Mouse (Mus musculus) myocyte (in vitro differentiated cells): ENCODE results near the gene Gm20388. TPM values are rescaled to one million over a fixed set of nuclear protein-coding genes. Genes with fewer than 3 reads are reported as not detected.

Source experiments
- H3K27me3 ChIP-seq: one replicate; pipeline ENCODE4 v1.6.1; 2011; ENCODE audit not compliant: control insufficient read depth, insufficient read depth, insufficient read length
- H3K36me3 ChIP-seq: one replicate; pipeline ENCODE4 v1.6.1; 2011; ENCODE audit not compliant: control insufficient read depth, insufficient read depth
- H3K4me2 ChIP-seq: one replicate; pipeline ENCODE4 v1.6.1; 2011; ENCODE audit warnings: low read depth, control low read depth
- H3K4me3 ChIP-seq: one replicate; pipeline ENCODE4 v1.5.1; 2011; ENCODE audit warnings: mild to moderate bottlenecking, control low read depth, moderate library complexity
- H3K79me2 ChIP-seq: one replicate; pipeline ENCODE4 v1.6.1; 2011; ENCODE audit not compliant: control insufficient read depth, insufficient read depth
- H3ac ChIP-seq: one replicate; pipeline ENCODE4 v1.6.1; 2011; ENCODE audit not compliant: control insufficient read depth, insufficient read length
- CEBPB ChIP-seq: IDR thresholded peaks from 2 replicates; pipeline ENCODE4 v1.6.1; 2011; ENCODE audit warnings: mild to moderate bottlenecking, moderate library complexity; ENCODE audit not compliant: poor library complexity, insufficient read depth, severe bottlenecking
- E2F4 ChIP-seq: IDR thresholded peaks from one replicate; pipeline ENCODE4 v1.6.1; 2011; ENCODE audit warnings: mild to moderate bottlenecking, control low read depth, moderate library complexity; ENCODE audit not compliant: insufficient read depth
- MAX ChIP-seq: IDR thresholded peaks from one replicate; pipeline ENCODE4 v1.6.1; 2011; ENCODE audit warnings: low read depth, mild to moderate bottlenecking, control low read depth
- MYOD1 ChIP-seq, 3 experiments: IDR thresholded peaks; one replicate each; pipeline ENCODE4 v1.6.1; 2011; ENCODE audit warnings: control low read depth in 2 of 3, low read depth in 2 of 3, mild to moderate bottlenecking in 2 of 3, moderate library complexity in 1 of 3; ENCODE audit not compliant: insufficient read length in 2 of 3, control insufficient read depth in 1 of 3
- MYOG ChIP-seq, 3 experiments: IDR thresholded peaks; one replicate each; pipeline ENCODE4 v1.6.1; 2011; ENCODE audit warnings: control low read depth in 2 of 3, low read depth in 2 of 3, mild to moderate bottlenecking in 2 of 3; ENCODE audit not compliant: insufficient read length in 2 of 3, control insufficient read depth in 1 of 3, insufficient read depth in 1 of 3
- POLR2A ChIP-seq: IDR thresholded peaks from one replicate; pipeline ENCODE4 v1.6.1; 2011; ENCODE audit warnings: low read depth, mild to moderate bottlenecking, control low read depth, moderate library complexity; ENCODE audit not compliant: insufficient read length
- POLR2AphosphoS2 ChIP-seq: IDR thresholded peaks from one replicate; pipeline ENCODE4 v1.6.1; 2011; ENCODE audit warnings: low read depth, control low read depth; ENCODE audit not compliant: insufficient read length
- REST ChIP-seq: IDR thresholded peaks from one replicate; pipeline ENCODE4 v1.6.1; 2011; ENCODE audit warnings: mild to moderate bottlenecking, control low read depth, moderate library complexity; ENCODE audit not compliant: insufficient read depth, insufficient read length
- SRF ChIP-seq: IDR thresholded peaks from one replicate; pipeline ENCODE4 v1.6.1; 2011; ENCODE audit warnings: low read depth; ENCODE audit not compliant: control insufficient read depth, insufficient read length
- TCF12 ChIP-seq: IDR thresholded peaks from one replicate; pipeline ENCODE4 v1.6.1; 2011; ENCODE audit warnings: mild to moderate bottlenecking, control low read depth; ENCODE audit not compliant: poor library complexity, insufficient read depth, severe bottlenecking
- TCF3 ChIP-seq: IDR thresholded peaks from one replicate; pipeline ENCODE4 v1.6.1; 2011; ENCODE audit warnings: low read depth, control low read depth; ENCODE audit not compliant: insufficient read length
- USF1 ChIP-seq: IDR thresholded peaks from one replicate; pipeline ENCODE4 v1.6.1; 2011; ENCODE audit warnings: low read depth, mild to moderate bottlenecking, control low read depth, moderate library complexity
- polyA plus RNA-seq: library from polyadenylated mRNA; unstranded; fragments of >200 nt; fragmentation: generic; extraction: Trizol; gene quantifications from one replicate; pipeline ENCODE4 v1.2.1, GENCODE M21; 2012; ENCODE audit warnings: missing spikeins

The Gm20388 gene
- polyA plus RNA-seq, 1 experiment = 15.3 TPM

DNA sequence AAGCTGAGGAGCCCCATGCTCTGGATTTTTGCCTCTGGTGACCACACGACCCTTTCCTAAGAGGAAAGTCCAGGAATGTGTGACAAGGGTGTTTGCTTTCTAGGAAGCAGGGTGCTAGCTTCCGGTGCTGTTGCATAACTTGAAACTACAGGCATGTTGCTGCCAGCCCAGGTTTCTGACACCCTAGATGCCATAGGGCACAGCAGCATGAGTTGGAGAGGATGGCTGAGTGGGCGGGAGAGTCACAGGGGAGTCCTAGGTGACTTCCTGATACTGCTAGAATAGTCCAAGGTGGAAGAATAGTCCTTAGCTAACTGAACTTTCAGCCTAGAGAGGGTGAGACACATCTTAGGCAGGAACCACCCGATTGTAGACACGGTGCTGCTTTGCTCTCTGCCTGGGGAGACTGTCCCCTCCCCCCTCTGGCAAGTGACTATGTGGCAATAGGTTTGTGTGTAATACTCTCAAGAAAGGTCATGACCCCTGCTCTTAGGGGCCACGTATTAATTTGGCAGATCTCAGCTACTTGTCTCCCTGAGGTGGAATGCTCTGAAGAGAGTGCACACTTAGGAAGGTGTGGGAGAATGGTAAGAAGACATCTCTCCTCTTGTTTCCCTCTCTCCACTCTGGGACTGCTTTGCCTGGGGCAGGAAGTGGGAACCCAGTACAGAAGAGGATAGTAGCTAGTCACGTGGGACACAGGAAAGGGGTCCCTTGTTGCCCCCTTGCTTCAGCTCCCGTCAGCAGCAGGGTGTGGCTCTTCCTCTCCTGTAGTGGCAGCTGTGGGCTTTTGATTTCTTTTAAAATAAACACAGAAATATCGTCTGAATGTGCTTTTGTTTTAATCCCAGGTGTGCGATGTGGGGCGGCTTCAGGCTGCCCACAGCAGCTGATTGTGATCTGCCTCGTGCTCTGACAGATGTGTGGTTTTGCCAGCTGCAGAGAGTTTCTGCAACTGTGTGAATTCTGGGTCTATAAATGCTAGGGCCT lies 2553.3 kb downstream of the Gm20388 start:
- Histone ChIP-seq H3K4me2 (no peak overlapping the region), H3ac (no peak overlapping the region), H3K79me2 (no peaks in the 10 kb centered on the region), H3K36me3 (peaks cover 5% of the 10 kb centered on the region), H3K4me3 (no peak overlapping the region), H3K27me3 (no peaks in the 10 kb centered on the region)
- no peak for TF ChIP-seq POLR2AphosphoS2
- no peak for TF ChIP-seq E2F4
- TF ChIP-seq MYOG (IDR thresholded peaks at IDR 0.05; ENCODE audit: control insufficient read depth in 1 of 3, insufficient read depth in 1 of 3, insufficient read length in 2 of 3, low read depth in 2 of 3) = no peak
- no peak for TF ChIP-seq SRF
- TF ChIP-seq MAX = no peak
- TF ChIP-seq TCF3 = no peak
- no peak for TF ChIP-seq MYOD1 (IDR thresholded peaks at IDR 0.05; ENCODE audit: control insufficient read depth in 1 of 3, insufficient read length in 2 of 3, low read depth in 2 of 3)
- no peak for TF ChIP-seq POLR2A

- no peaks in the 10 kb centered on the region for H3K27me3 ChIP-seq
- no peak overlapping the region for H3ac ChIP-seq
- no peak overlapping the region for H3K4me3 ChIP-seq
- peaks cover 9% of the 10 kb centered on the region for H3K36me3 ChIP-seq
- TF ChIP-seq POLR2AphosphoS2 (peak; percentile 17), CEBPB (no peak)
- H3K4me2 ChIP-seq = no peak overlapping the region
- no peaks in the 10 kb centered on the region for H3K79me2 ChIP-seq
These were observed 2554.3 kb downstream of the Gm20388 start for GRCm38 (mm10) chr8:122464985-122465384.

DNA sequence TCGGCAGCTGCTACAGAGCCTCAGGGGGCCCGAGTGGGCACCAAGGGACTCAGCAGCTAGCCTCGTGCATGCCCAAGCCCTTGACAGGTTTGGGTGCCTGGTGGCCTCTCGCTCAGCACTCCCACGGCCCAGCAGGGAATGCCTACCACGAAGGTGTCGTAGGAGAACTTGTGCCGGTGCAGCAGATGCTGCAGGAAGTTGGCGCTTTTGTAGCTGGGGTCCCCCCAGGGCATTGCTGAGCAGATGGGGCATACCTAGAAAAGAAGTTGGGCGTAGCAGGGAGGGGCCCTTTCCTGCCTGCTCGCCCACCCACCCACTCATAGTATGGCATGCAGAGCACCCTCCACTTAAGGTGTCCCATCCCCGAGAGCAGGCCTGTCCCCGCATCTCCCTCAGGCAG lies 2557.2 kb downstream of the Gm20388 start:
- no peak for TF ChIP-seq REST
- TF ChIP-seq POLR2A = no peak
- no peak for TF ChIP-seq E2F4
- TF ChIP-seq MAX = no peak
- TF ChIP-seq TCF12 = no peak
- TF ChIP-seq POLR2AphosphoS2 = no peak
- TF ChIP-seq TCF3 = no peak
- TF ChIP-seq MYOG (IDR thresholded peaks at IDR 0.05; ENCODE audit: control insufficient read depth in 1 of 3, insufficient read depth in 1 of 3, insufficient read length in 2 of 3, low read depth in 2 of 3) = no peak
- no peak for TF ChIP-seq USF1
- no peak for TF ChIP-seq MYOD1 (IDR thresholded peaks at IDR 0.05; ENCODE audit: control insufficient read depth in 1 of 3, insufficient read length in 2 of 3, low read depth in 2 of 3)
- TF ChIP-seq SRF = no peak
- H3K4me2 ChIP-seq = no peak overlapping the region
- no peak overlapping the region for H3K4me3 ChIP-seq
- H3K36me3 ChIP-seq = peaks cover 9% of the 10 kb centered on the region
- H3K27me3 ChIP-seq = no peaks in the 10 kb centered on the region
- H3ac ChIP-seq = no peak overlapping the region
- H3K79me2 ChIP-seq = no peaks in the 10 kb centered on the region

DNA sequence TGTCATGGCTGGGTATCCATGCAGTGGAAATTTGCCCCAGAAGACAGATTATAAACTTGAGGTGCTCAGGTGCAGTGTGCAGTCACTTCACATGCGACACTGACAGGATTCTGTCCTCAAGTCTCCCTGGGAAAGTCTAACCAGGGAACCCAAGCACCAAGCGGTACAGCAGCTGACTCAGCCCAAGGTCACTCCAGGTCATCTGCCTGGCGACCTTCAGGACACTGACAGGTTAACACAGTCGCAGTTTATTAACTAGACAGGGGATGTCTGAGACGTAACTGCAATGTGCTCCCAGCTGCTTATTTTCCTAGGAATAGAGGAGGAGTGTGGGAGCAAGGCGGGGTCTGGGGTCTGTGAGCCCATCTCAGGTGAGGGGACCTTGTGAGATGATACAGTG lies 2558.8 kb downstream of the Gm20388 start:
- no peaks in the 10 kb centered on the region for H3K27me3 ChIP-seq
- no peak overlapping the region for H3ac ChIP-seq
- no peak overlapping the region for H3K4me3 ChIP-seq
- H3K36me3 ChIP-seq = peaks cover 14% of the 10 kb centered on the region
- no peak for TF ChIP-seq E2F4
- TF ChIP-seq SRF = no peak
- no peak for TF ChIP-seq TCF12
- TF ChIP-seq MYOD1 (IDR thresholded peaks at IDR 0.05; ENCODE audit: control insufficient read depth in 1 of 3, insufficient read length in 2 of 3, low read depth in 2 of 3) = no peak
- TF ChIP-seq REST = no peak
- TF ChIP-seq TCF3 = no peak
- TF ChIP-seq POLR2AphosphoS2 = no peak
- no peak for TF ChIP-seq USF1
- no peak for TF ChIP-seq MAX
- TF ChIP-seq MYOG (IDR thresholded peaks at IDR 0.05; ENCODE audit: control insufficient read depth in 1 of 3, insufficient read depth in 1 of 3, insufficient read length in 2 of 3, low read depth in 2 of 3) = no peak
- TF ChIP-seq CEBPB = no peak
- TF ChIP-seq POLR2A = no peak
- H3K79me2 ChIP-seq = peaks cover 5% of the 10 kb centered on the region
- no peak overlapping the region for H3K4me2 ChIP-seq

GRCm38 (mm10) chr8:122469965-122470364 lies 2559.3 kb downstream of the Gm20388 start:
- H3K4me2 ChIP-seq = no peak overlapping the region
- no peaks in the 10 kb centered on the region for H3K27me3 ChIP-seq
- peaks cover 11% of the 10 kb centered on the region for H3K79me2 ChIP-seq
- H3K4me3 ChIP-seq = no peak overlapping the region
- H3ac ChIP-seq = no peak overlapping the region
- peaks cover 14% of the 10 kb centered on the region for H3K36me3 ChIP-seq
- TF ChIP-seq MAX (no peak), POLR2AphosphoS2 (no peak), POLR2A (no peak), REST (no peak), MYOD1 (IDR thresholded peaks at IDR 0.05; ENCODE audit: control insufficient read depth in 1 of 3, insufficient read length in 2 of 3, low read depth in 2 of 3) (no peak), E2F4 (no peak), TCF3 (no peak), CEBPB (no peak), USF1 (no peak), SRF (no peak), MYOG (IDR thresholded peaks at IDR 0.05; ENCODE audit: control insufficient read depth in 1 of 3, insufficient read depth in 1 of 3, insufficient read length in 2 of 3, low read depth in 2 of 3) (no peak), TCF12 (no peak)
